In the genomic region with DNA sequence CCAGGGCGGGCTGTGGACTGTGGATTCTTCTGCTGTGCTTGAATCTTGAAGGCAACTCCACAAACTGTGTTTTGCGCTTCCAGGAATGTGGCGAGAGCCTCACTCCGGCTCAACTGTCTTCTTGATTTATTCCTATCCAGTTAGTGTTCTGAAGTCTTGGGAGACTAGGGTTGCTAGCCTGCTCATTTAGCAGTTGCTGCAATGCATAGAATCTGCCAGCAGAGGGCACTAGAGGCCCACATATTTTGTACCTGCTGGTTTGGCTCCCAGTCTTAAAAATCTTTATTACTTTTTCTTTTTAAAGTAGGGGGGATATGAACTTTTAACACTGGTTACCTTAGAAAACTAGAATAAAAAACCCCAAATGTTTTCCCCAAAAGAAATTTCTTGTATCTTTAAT, we compare ENCODE assay signal across 8 mouse cellular contexts.
DNase-seq lines count a peak whose midpoint lies in the region; TF ChIP-seq lines count a peak whose summit lies in the region.

No protein-coding gene starts in this region.

- H3K79me2 ChIP-seq in C2C12 (ENCODE audit: control insufficient read depth, insufficient read depth): no peaks in the 10 kb centered on the region

- H3K4me3 ChIP-seq in C2C12 (ENCODE audit: insufficient read depth, poor library complexity, severe bottlenecking): no peak overlapping the region

- no peaks in the 10 kb centered on the region for H3K36me3 ChIP-seq in C2C12 (ENCODE audit: control insufficient read depth, insufficient read depth)

- no peaks in the 10 kb centered on the region for H3K79me3 ChIP-seq in C2C12 (ENCODE audit: low read depth)

- peak; percentile 13 for DNase-seq in T-cell, adult 2 months (ENCODE audit: low spot score)
- DNase-seq in cerebellum, postnatal 25 days: peak; percentile 92 to 93
- DNase-seq in gastrocnemius, postnatal 10 days: peak; percentile 73
- peak; percentile 78 for DNase-seq in kidney, postnatal 14 days
- DNase-seq in lung, adult 18-20 months: peak; percentile 37 to 41
- peak; percentile 72 for DNase-seq in retina, postnatal 1 day
- peak; percentile 39 to 59 for DNase-seq in urinary bladder, adult 18-20 months (ENCODE audit: low spot score in 2 of 2)

- no peak overlapping the region for H3ac ChIP-seq in C2C12 (ENCODE audit: control insufficient read depth, insufficient read length, low read depth)

- peak; percentile 34 for TF ChIP-seq CTCF in C2C12 (IDR thresholded peaks at IDR 0.05; ENCODE audit: control insufficient read depth, insufficient read depth, insufficient read length)

- no peaks in the 10 kb centered on the region for H3K27me3 ChIP-seq in C2C12 (ENCODE audit: control insufficient read depth, insufficient read depth, insufficient read length)

TF ChIP-seq in C2C12, 6 proteins besides CTCF, POLR2A, EP300 and RAD21:
- no peak for TF ChIP-seq MAX (IDR thresholded peaks at IDR 0.05)
- no peak for TF ChIP-seq FOSL1 (IDR thresholded peaks at IDR 0.05; ENCODE audit: insufficient read depth, low read length, poor library complexity, severe bottlenecking)
- no peak for TF ChIP-seq MYOD1 (IDR thresholded peaks at IDR 0.05; ENCODE audit: control insufficient read depth, insufficient read length, low read depth)
- no peak for TF ChIP-seq CEBPB (IDR thresholded peaks at IDR 0.05; ENCODE audit: low read depth)
- no peak for TF ChIP-seq MYOG (IDR thresholded peaks at IDR 0.05; ENCODE audit: control insufficient read depth, extremely low read depth, insufficient read length)
- TF ChIP-seq USF1 (IDR thresholded peaks at IDR 0.05; ENCODE audit: low read depth): no peak

Comparison
In these comparisons a context has a peak if more than half of its experiments do, and no peak if none do; other contexts are left out.
1. DNase-seq: peak in every context shown above with its lines; median percentile 92 in cerebellum, postnatal 25 days; 78 in kidney, postnatal 14 days; 73 in gastrocnemius, postnatal 10 days; 72 in retina, postnatal 1 day; 49 in urinary bladder, adult 18-20 months; 39 in lung, adult 18-20 months; 13 in T-cell, adult 2 months.